Mouse (Mus musculus) cerebellum, postnatal 14 days (tissue): Measurements from ENCODE around the gene Ribc2.

ENCODE experiments used
- DNase-seq, 2 experiments: peaks; one replicate each; pipeline ENCODE4 v3.0.0; 2021; ENCODE audit warnings: mixed read lengths in 2 of 2

Ribc2 gene

GRCm38 (mm10) chr15:85131275-85132192, at the start of gene Ribc2, which contains the start of gene Smc1b:
Gene Ribc2 (plus strand): TSS chr15:85132078.
Gene Smc1b (minus strand): TSS chr15:85131964.
- peak; percentile 81 to 86 for DNase-seq

- DNase-seq: no peak
These were observed 46.2 kb upstream of the Ribc2 start for GRCm38 (mm10) chr15:85085641-85086040.

- DNase-seq: no peak
These were observed 279 bp downstream of the Ribc2 start for GRCm38 (mm10) chr15:85132193-85132520.

GRCm38 (mm10) chr15:85135143-85135542, 3.3 kb downstream of the Ribc2 start:
- no peak for DNase-seq

- no peak for DNase-seq
These were observed 9.4 kb downstream of the Ribc2 start for GRCm38 (mm10) chr15:85141290-85141689.

GRCm38 (mm10) chr15:85142441-85142840, 10.6 kb downstream of the Ribc2 start:
- DNase-seq: no peak

- no peak for DNase-seq
These were observed 11.3 kb downstream of the Ribc2 start for GRCm38 (mm10) chr15:85143161-85143560.

- DNase-seq: no peak
These were observed 11.9 kb downstream of the Ribc2 start for GRCm38 (mm10) chr15:85143747-85144146.

- no peak for DNase-seq
These were observed 12.4 kb downstream of the Ribc2 start for GRCm38 (mm10) chr15:85144249-85144648.

- DNase-seq: peak; percentile 89 to 92
These were observed 19.6 kb downstream of the Ribc2 start for GRCm38 (mm10) chr15:85151433-85151918.

GRCm38 (mm10) chr15:85152577-85152976, 20.7 kb downstream of the Ribc2 start:
- no peak for DNase-seq

- DNase-seq: no peak
These were observed 22.2 kb downstream of the Ribc2 start for GRCm38 (mm10) chr15:85154091-85154490.

GRCm38 (mm10) chr15:85156198-85156597, 24.3 kb downstream of the Ribc2 start:
- DNase-seq: no peak

- no peak for DNase-seq
These were observed 29.5 kb downstream of the Ribc2 start for GRCm38 (mm10) chr15:85161416-85161815.

GRCm38 (mm10) chr15:85162693-85163663, 31.1 kb downstream of the Ribc2 start:
- DNase-seq: no peak

GRCm38 (mm10) chr15:85166433-85166933, 34.6 kb downstream of the Ribc2 start:
- peak in 1 of 2 experiments; percentile 17 for DNase-seq

GRCm38 (mm10) chr15:85167086-85167679, 35.3 kb downstream of the Ribc2 start:
- peak in 1 of 2 experiments; percentile 28 for DNase-seq

- DNase-seq: no peak
These were observed 40.2 kb downstream of the Ribc2 start for GRCm38 (mm10) chr15:85172054-85172453.

- no peak for DNase-seq
These were observed 41.5 kb downstream of the Ribc2 start for GRCm38 (mm10) chr15:85173425-85173824.

GRCm38 (mm10) chr15:85174060-85174459, 42.2 kb downstream of the Ribc2 start:
- DNase-seq: no peak

- DNase-seq: peak; percentile 46 to 66
These were observed 45.7 kb downstream of the Ribc2 start for GRCm38 (mm10) chr15:85177576-85177975.

GRCm38 (mm10) chr15:85178172-85178571, 46.3 kb downstream of the Ribc2 start:
- no peak for DNase-seq
